Mouse (Mus musculus) layer of hippocampus, adult 2 months (tissue): ENCODE measurements around the gene Slc13a2. TPM values are rescaled to one million over a fixed set of nuclear protein-coding genes. Genes with fewer than 3 reads are reported as not detected.

Source experiments
- DNase-seq, 2 experiments: peaks; one replicate each; pipeline ENCODE4 v3.0.0; 2022; ENCODE audit warnings: low spot score in 2 of 2
- H3K27ac ChIP-seq: fragments of 200-600 bp; 2 replicates; pipeline ENCODE4 v1.8.1; 2022
- H3K4me3 ChIP-seq: fragments of 200-600 bp; 2 replicates; pipeline ENCODE4 v1.8.1; 2022; ENCODE audit warnings: mild to moderate bottlenecking
- CTCF ChIP-seq: fragments of 200-600 bp; conservative IDR thresholded peaks from 2 replicates; pipeline ENCODE4 v1.8.1; 2022; ENCODE audit warnings: antibody characterized with exemption, mild to moderate bottlenecking, moderate library complexity
- total RNA-seq, 2 experiments: library from RNA; stranded (reverse); gene quantifications; 2 replicates each; pipeline ENCODE4 v1.2.3; 2021

The Slc13a2 gene
- total RNA-seq, 2 experiments from 2014 or later, result not detected

- Histone ChIP-seq H3K4me3 (no peak overlapping the region), H3K27ac (no peak overlapping the region)
- DNase-seq, result no peak
- TF ChIP-seq CTCF, result no peak
These were observed 32.3 kb upstream of the Slc13a2 start for GRCm38 (mm10) chr11:78454276-78454675.

- Histone ChIP-seq H3K4me3 (no peak overlapping the region), H3K27ac (no peak overlapping the region)
- DNase-seq, result peak; percentile 42 to 67
- peak; percentile 95 for TF ChIP-seq CTCF
These were observed 31.7 kb upstream of the Slc13a2 start for GRCm38 (mm10) chr11:78453675-78454074.

GRCm38 (mm10) chr11:78450337-78450736 lies 28.3 kb upstream of the Slc13a2 start:
- no peak for TF ChIP-seq CTCF
- Histone ChIP-seq H3K4me3 (no peak overlapping the region), H3K27ac (no peak overlapping the region)
- DNase-seq, result no peak

- Histone ChIP-seq H3K4me3 (no peak overlapping the region), H3K27ac (no peak overlapping the region)
- DNase-seq, result no peak
- TF ChIP-seq CTCF, result no peak
These were observed 26.2 kb upstream of the Slc13a2 start for GRCm38 (mm10) chr11:78448242-78448641.

GRCm38 (mm10) chr11:78447168-78447567 lies 25.2 kb upstream of the Slc13a2 start:
- H3K27ac ChIP-seq, result no peak overlapping the region
- no peak for DNase-seq

GRCm38 (mm10) chr11:78443115-78443514 lies 21.1 kb upstream of the Slc13a2 start:
- no peak overlapping the region for H3K4me3 ChIP-seq
- no peak for DNase-seq
- H3K27ac ChIP-seq, result no peak overlapping the region
- no peak for TF ChIP-seq CTCF

More at GRCm38 (mm10) chr11:78447168-78447567, 25.2 kb upstream of the Slc13a2 start:
- no peak overlapping the region for H3K4me3 ChIP-seq
- TF ChIP-seq CTCF, result no peak

- Histone ChIP-seq H3K27ac (no peak overlapping the region), H3K4me3 (no peak overlapping the region)
- DNase-seq, result no peak
- no peak for TF ChIP-seq CTCF
These were observed 16.4 kb upstream of the Slc13a2 start for GRCm38 (mm10) chr11:78438399-78438930.

GRCm38 (mm10) chr11:78437182-78437581 lies 15.2 kb upstream of the Slc13a2 start:
- Histone ChIP-seq H3K4me3 (no peak overlapping the region), H3K27ac (no peak overlapping the region)
- no peak for TF ChIP-seq CTCF
- no peak for DNase-seq

GRCm38 (mm10) chr11:78435776-78436349 lies 13.8 kb upstream of the Slc13a2 start:
- Histone ChIP-seq H3K27ac (no peak overlapping the region), H3K4me3 (no peak overlapping the region)
- TF ChIP-seq CTCF, result peak; percentile 76
- DNase-seq, result no peak

GRCm38 (mm10) chr11:78434052-78434451 lies 12.0 kb upstream of the Slc13a2 start:
- Histone ChIP-seq H3K4me3 (no peak overlapping the region), H3K27ac (no peak overlapping the region)
- TF ChIP-seq CTCF, result no peak
- DNase-seq, result no peak

GRCm38 (mm10) chr11:78431176-78431575 lies 9.2 kb upstream of the Slc13a2 start:
- no peak for DNase-seq
- H3K4me3 ChIP-seq, result no peak overlapping the region
- TF ChIP-seq CTCF, result no peak
- H3K27ac ChIP-seq, result no peak overlapping the region

GRCm38 (mm10) chr11:78430195-78430878 lies 8.3 kb upstream of the Slc13a2 start:
- Histone ChIP-seq H3K27ac (no peak overlapping the region), H3K4me3 (no peak overlapping the region)
- no peak for TF ChIP-seq CTCF
- DNase-seq, result no peak

GRCm38 (mm10) chr11:78428309-78428708 lies 6.3 kb upstream of the Slc13a2 start:
- H3K27ac ChIP-seq, result no peak overlapping the region
- DNase-seq, result no peak
- no peak overlapping the region for H3K4me3 ChIP-seq
- 0 out of 2 replicates have a peak, but pooled peaks have one; percentile 8 for TF ChIP-seq CTCF

GRCm38 (mm10) chr11:78427655-78428054 lies 5.6 kb upstream of the Slc13a2 start:
- no peak overlapping the region for H3K27ac ChIP-seq
- H3K4me3 ChIP-seq, result no peak overlapping the region
- no peak for DNase-seq
- TF ChIP-seq CTCF, result no peak
